Mouse (Mus musculus) forebrain, embryonic 14.5 days (tissue): ENCODE data around the gene Nfia. TPM values are rescaled to one million over a fixed set of nuclear protein-coding genes. Genes with fewer than 3 reads are reported as not detected.

ENCODE experiments used
- ATAC-seq: fragments of 200-750 bp; cut with Nextera tagmentation; 2 replicates; pipeline ENCODE4 v1.8.0; 2017; ENCODE audit warnings: mild to moderate bottlenecking, moderate library complexity
- DNase-seq: peaks from one replicate; pipeline ENCODE4 v3.0.0-alpha.2; 2015; ENCODE audit warnings: low spot score
- H3K27ac ChIP-seq: fragments of 300-500 bp; sonication (generic); 2 replicates; pipeline ENCODE4 v1.5.1; 2014; ENCODE audit warnings: low read depth, mild to moderate bottlenecking, control low read depth, low read length, moderate library complexity
- H3K27me3 ChIP-seq: fragments of 300-500 bp; sonication (generic); replicated peaks from 2 replicates; pipeline ENCODE4 v1.6.1; 2014; ENCODE audit warnings: low read length, control low read depth, mixed read lengths; ENCODE audit not compliant: control insufficient read depth, insufficient read depth
- H3K36me3 ChIP-seq: fragments of 300-500 bp; sonication (generic); 2 replicates; pipeline ENCODE4 v1.6.1; 2014; ENCODE audit warnings: low read length, control low read depth; ENCODE audit not compliant: control insufficient read depth, insufficient read depth
- H3K4me1 ChIP-seq: fragments of 300-500 bp; sonication (generic); 2 replicates; pipeline ENCODE4 v1.6.1; 2014; ENCODE audit warnings: antibody characterized with exemption, low read length, control low read depth; ENCODE audit not compliant: control insufficient read depth, insufficient read depth
- H3K4me2 ChIP-seq: fragments of 300-500 bp; sonication (generic); 2 replicates; pipeline ENCODE4 v1.6.1; 2014; ENCODE audit warnings: mild to moderate bottlenecking, control low read depth, low read length
- H3K4me3 ChIP-seq: fragments of 300-500 bp; sonication (generic); 2 replicates; pipeline ENCODE4 v1.5.1; 2014; ENCODE audit warnings: low read depth, low read length, control low read depth
- H3K9ac ChIP-seq: fragments of 300-500 bp; sonication (generic); 2 replicates; pipeline ENCODE4 v1.6.1; 2014; ENCODE audit warnings: mild to moderate bottlenecking, low read length, control low read depth, moderate library complexity
- H3K9me3 ChIP-seq: fragments of 300-500 bp; sonication (generic); replicated peaks from 2 replicates; pipeline ENCODE4 v1.6.1; 2016; ENCODE audit warnings: low read length, control low read depth, mixed read lengths; ENCODE audit not compliant: control insufficient read depth
- WGBS: fragments of 180-500 bp; shearing (Covaris S2); extraction: QIAGEN DNeasy Blood & Tissue Kit; methylation state at CpG from one replicate; pipeline ENCODE4 v1.1.7; 2014; 5-methylcytosine and 5-hydroxymethylcytosine counted together
- polyA plus RNA-seq: library from polyadenylated mRNA; unstranded; fragments of >200 nt; fragmentation: Nextera tagmentation; extraction: Ambion mirVana; gene quantifications from 2 replicates; pipeline ENCODE4 v1.2.1, GENCODE M21; 2014

Gene Nfia
- polyA plus RNA-seq, 1 experiment from 2014 or later, result 71.5 TPM

DNA sequence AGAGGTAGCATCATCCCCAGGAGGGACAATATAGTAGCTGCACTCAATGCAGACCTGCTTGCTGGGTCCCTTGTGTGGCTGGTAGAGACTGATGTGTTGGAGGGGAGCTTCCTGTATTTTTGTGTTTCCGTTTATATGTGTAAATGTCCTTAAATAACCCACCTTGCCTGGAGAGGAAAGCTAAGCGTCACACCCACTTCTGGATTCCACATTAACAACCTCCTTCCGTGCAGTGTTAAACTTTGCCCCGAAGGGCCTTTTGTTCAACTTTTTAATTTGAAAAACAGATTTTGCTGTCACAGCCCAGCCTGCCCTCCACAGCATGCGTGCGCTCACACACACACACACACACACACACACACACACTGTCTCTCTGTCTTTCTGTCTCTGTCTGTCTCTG, 333.4 kb downstream of the Nfia start:
- no peak overlapping the region for H3K4me2 ChIP-seq
- ATAC-seq (no peak), DNase-seq (no peak)
- no peaks in the 10 kb centered on the region for H3K36me3 ChIP-seq
- H3K4me3 ChIP-seq, result no peak overlapping the region
- no peaks in the 10 kb centered on the region for H3K9me3 ChIP-seq
- no peaks in the 10 kb centered on the region for H3K27me3 ChIP-seq
- H3K27ac ChIP-seq, result peak overlapping the region; percentile 56; the same call in 1 of the 2 replicates
- WGBS, result 30% methylated on average over 6 of the region's 6 CpGs
- H3K4me1 ChIP-seq, result peaks cover 78% of the 10 kb centered on the region
- H3K9ac ChIP-seq, result peak overlapping the region; percentile 6; the same call in 1 of the 2 replicates

DNA sequence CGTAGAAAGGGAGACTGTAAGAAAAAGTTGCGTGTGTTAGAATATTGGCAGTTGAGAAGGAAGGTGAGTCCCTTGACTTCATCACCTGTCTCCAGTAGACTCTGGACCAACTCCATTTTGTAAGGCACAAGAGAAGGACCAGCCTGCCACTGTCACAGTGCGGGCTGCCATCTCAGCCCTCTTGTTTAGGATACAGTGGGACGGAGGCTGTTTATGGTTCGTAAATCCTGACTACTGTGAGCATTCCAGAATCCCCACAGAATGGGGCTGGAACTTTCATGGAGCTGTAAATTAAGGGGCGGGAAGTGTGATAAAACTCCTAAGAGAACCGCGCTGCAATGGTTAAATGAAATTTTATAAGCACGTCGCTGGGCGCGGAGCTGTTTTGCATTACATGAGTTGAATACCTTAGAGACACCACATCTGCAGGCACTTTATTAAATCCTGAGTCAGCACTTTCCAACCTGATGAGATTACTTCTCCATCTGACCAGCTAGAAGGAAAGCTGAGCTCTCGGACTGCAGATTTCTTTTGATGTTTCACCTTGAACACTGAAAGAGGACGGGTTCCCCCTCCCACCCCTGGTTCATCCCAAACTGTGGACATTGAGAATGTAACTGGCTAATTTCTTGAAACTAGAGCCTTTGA, 334.0 kb downstream of the Nfia start:
- Histone ChIP-seq H3K4me2 (no peak overlapping the region), H3K27ac (peak overlapping the region; percentile 56), H3K27me3 (no peaks in the 10 kb centered on the region), H3K9me3 (no peaks in the 10 kb centered on the region), H3K9ac (peak overlapping the region; percentile 6; the same call in 1 of the 2 replicates), H3K4me3 (no peak overlapping the region), H3K4me1 (peaks cover 72% of the 10 kb centered on the region), H3K36me3 (peaks cover 3% of the 10 kb centered on the region; the same call in 1 of the 2 replicates)
- ATAC-seq (no peak), DNase-seq (peak; percentile 59)
- 24% methylated on average over 14 of the region's 14 CpGs for WGBS

- WGBS, result 15% methylated on average over 4 of the region's 4 CpGs
- Histone ChIP-seq H3K27me3 (no peaks in the 10 kb centered on the region), H3K4me2 (no peak overlapping the region), H3K9me3 (no peaks in the 10 kb centered on the region), H3K4me3 (no peak overlapping the region), H3K4me1 (peaks cover 67% of the 10 kb centered on the region), H3K36me3 (peaks cover 3% of the 10 kb centered on the region; the same call in 1 of the 2 replicates), H3K9ac (no peak overlapping the region), H3K27ac (peak overlapping the region; percentile 56)
- ATAC-seq, result no peak
- no peak for DNase-seq
Measured at GRCm38 (mm10) chr4:98107093-98107453, 334.5 kb downstream of the Nfia start.

- H3K9me3 ChIP-seq, result no peaks in the 10 kb centered on the region
- H3K4me1 ChIP-seq, result peaks cover 58% of the 10 kb centered on the region
- peaks cover 3% of the 10 kb centered on the region; the same call in 1 of the 2 replicates for H3K36me3 ChIP-seq
- WGBS, result 3% methylated on average over 9 of the region's 9 CpGs
- peak overlapping the region; percentile 28 for H3K4me2 ChIP-seq
- peak overlapping the region; percentile 94 for H3K27ac ChIP-seq
- H3K9ac ChIP-seq, result no peak overlapping the region
- no peaks in the 10 kb centered on the region for H3K27me3 ChIP-seq
- ATAC-seq (no peak; the same call in 1 of the 2 replicates), DNase-seq (no peak)
- no peak overlapping the region for H3K4me3 ChIP-seq
Measured at GRCm38 (mm10) chr4:98107936-98108675, 335.6 kb downstream of the Nfia start.

- Histone ChIP-seq H3K4me1 (peaks cover 53% of the 10 kb centered on the region), H3K9me3 (no peaks in the 10 kb centered on the region), H3K4me3 (no peak overlapping the region), H3K27ac (peak overlapping the region; percentile 94), H3K27me3 (no peaks in the 10 kb centered on the region), H3K4me2 (peak overlapping the region; percentile 30), H3K36me3 (peaks cover 3% of the 10 kb centered on the region; the same call in 1 of the 2 replicates), H3K9ac (no peak overlapping the region)
- DNase-seq, result peak; percentile 96
- ATAC-seq, result peak; percentile 95
- 1% methylated on average over 4 of the region's 4 CpGs for WGBS
Measured at GRCm38 (mm10) chr4:98108676-98109016, 336.1 kb downstream of the Nfia start.

DNA sequence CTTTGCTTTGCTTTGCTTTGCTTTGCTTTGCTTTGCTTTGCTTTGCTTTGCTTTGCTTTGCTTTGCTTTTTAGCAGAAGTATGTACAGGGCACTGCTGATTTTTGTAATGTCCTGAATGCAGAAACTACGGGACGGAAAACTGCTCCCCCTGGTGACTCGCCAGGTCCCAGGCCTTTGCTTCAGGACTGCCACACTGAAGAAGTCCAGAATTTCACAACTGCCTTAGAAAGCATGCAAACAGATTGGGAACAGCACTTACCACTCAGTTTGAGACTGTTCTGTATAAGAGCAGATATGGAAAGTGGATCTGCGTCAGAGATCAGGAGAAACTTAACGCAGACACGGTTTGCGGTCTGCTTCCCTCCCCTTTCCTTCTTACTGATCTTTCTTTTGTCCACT, 336.5 kb downstream of the Nfia start:
- DNase-seq (peak; percentile 77), ATAC-seq (peak; percentile 67)
- peak overlapping the region; percentile 30; the same call in 1 of the 2 replicates for H3K4me2 ChIP-seq
- H3K27ac ChIP-seq, result peak overlapping the region; percentile 94
- WGBS, result 2% methylated on average over 7 of the region's 7 CpGs
- no peaks in the 10 kb centered on the region for H3K27me3 ChIP-seq
- H3K36me3 ChIP-seq, result peaks cover 3% of the 10 kb centered on the region; the same call in 1 of the 2 replicates
- no peak overlapping the region for H3K4me3 ChIP-seq
- H3K9ac ChIP-seq, result peak overlapping the region; percentile 2; the same call in 1 of the 2 replicates
- no peaks in the 10 kb centered on the region for H3K9me3 ChIP-seq
- H3K4me1 ChIP-seq, result peaks cover 50% of the 10 kb centered on the region

DNA sequence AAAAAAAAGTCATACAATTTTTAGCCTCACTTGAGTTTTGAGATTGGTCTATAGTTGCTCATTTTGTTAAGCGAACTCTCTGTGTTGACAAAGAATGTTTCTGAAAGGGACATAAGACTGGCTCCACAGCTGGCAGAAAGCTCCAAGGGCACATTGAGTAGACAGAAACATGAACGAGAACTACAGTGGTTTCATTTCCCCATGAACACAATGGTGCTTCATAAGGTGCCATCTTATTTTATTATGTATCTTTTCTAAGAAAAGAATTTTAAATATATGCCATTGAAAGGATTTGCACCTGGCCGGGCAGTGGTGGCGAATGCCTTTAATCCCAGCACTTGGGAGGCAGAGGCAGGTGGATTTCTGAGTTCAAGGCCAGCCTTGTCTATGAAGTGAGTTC, 337.4 kb downstream of the Nfia start:
- Histone ChIP-seq H3K27ac (peak overlapping the region; percentile 52), H3K4me3 (no peak overlapping the region), H3K4me1 (peaks cover 43% of the 10 kb centered on the region), H3K36me3 (peaks cover 3% of the 10 kb centered on the region; the same call in 1 of the 2 replicates), H3K27me3 (no peaks in the 10 kb centered on the region), H3K9me3 (no peaks in the 10 kb centered on the region), H3K4me2 (no peak overlapping the region), H3K9ac (no peak overlapping the region)
- no peak for ATAC-seq
- no peak for DNase-seq
- 57% methylated on average over 4 of the region's 4 CpGs for WGBS

GRCm38 (mm10) chr4:98113289-98114024, 340.9 kb downstream of the Nfia start:
- H3K27me3 ChIP-seq, result no peaks in the 10 kb centered on the region
- peaks cover 3% of the 10 kb centered on the region; the same call in 1 of the 2 replicates for H3K36me3 ChIP-seq
- H3K9me3 ChIP-seq, result no peaks in the 10 kb centered on the region
- H3K4me2 ChIP-seq, result no peak overlapping the region
- H3K9ac ChIP-seq, result no peak overlapping the region
- DNase-seq (no peak), ATAC-seq (no peak)
- H3K27ac ChIP-seq, result no peak overlapping the region
- H3K4me1 ChIP-seq, result peaks cover 16% of the 10 kb centered on the region
- 77% methylated on average over 10 of the region's 10 CpGs for WGBS
- no peak overlapping the region for H3K4me3 ChIP-seq
